Mouse (Mus musculus): ENCODE measurements around the gene Fkbp7. TPM values are rescaled to one million over a fixed set of nuclear protein-coding genes. Genes with fewer than 3 reads are reported as not detected.

The Fkbp7 gene
- total RNA-seq (2012; rRNA removed) (0.98 and 1.8 TPM in 2 replicates), polyA plus RNA-seq (2012; ENCODE audit: insufficient read depth in 1 of 2, insufficient read length in 2 of 2, low read depth in 1 of 2, low replicate concordance in 2 of 2, missing spikeins in 1 of 2) (1 to 10 TPM in 1 of 2 experiments, not detected in 1; 1.1 TPM)

GRCm38 (mm10) chr2:76672966-76673392 is at the start of gene Fkbp7:
Gene Fkbp7, minus strand, starts transcription at chr2:76673116.
- Histone ChIP-seq H3K27me3 (ENCODE audit: control insufficient read depth in 1 of 2, insufficient read depth in 2 of 2, low read length in 2 of 2) (no peaks in the 10 kb centered on the region), H3K27ac (ENCODE audit: control insufficient read depth, low read depth, low read length) (peak within 1 kb of the TSS; percentile 86), H3K79me2 (ENCODE audit: control insufficient read depth, insufficient read depth, low read length, poor library complexity) (peaks cover 27% of the 10 kb centered on the region), H3K9ac (ENCODE audit: control insufficient read depth, low read depth, low read length, poor library complexity, severe bottlenecking) (peak within 1 kb of the TSS; percentile 79), H3K4me3 (ENCODE audit: control insufficient read depth in 1 of 2, insufficient read depth in 1 of 2, low read depth in 2 of 2, low read length in 2 of 2) (peak within 1 kb of the TSS; percentile 83 to 94), H3K4me1 (ENCODE audit: control insufficient read depth in 1 of 2, insufficient read depth in 2 of 2, low read length in 2 of 2) (peaks cover 4 to 16% of the 10 kb centered on the region in 2 experiments; a peak in 3 of 4 replicates), H3K36me3 (ENCODE audit: control insufficient read depth in 1 of 2, insufficient read depth in 2 of 2, low read length in 2 of 2) (peaks cover 0 to 29% of the 10 kb centered on the region in 2 experiments; a peak in 3 of 4 replicates), H3K9me3 (replicated peaks; ENCODE audit: insufficient read depth, low read length) (no peaks in the 10 kb centered on the region)
- peak; percentile 95 for DNase-seq (ENCODE audit: low read depth, low spot score)
- TF ChIP-seq ZMIZ1 (IDR thresholded peaks at IDR 0.05; ENCODE audit: low read depth, low read length) (peak; percentile 54; the same call in 1 of the 2 replicates), GABPA (IDR thresholded peaks at IDR 0.05; ENCODE audit: low read depth, low read length) (no peak), E2F4 (IDR thresholded peaks at IDR 0.05; ENCODE audit: borderline replicate concordance, low read depth, low read length) (no peak), POLR2AphosphoS5 (IDR thresholded peaks at IDR 0.05; ENCODE audit: borderline replicate concordance, low read depth, low read length) (peak; percentile 68; the same call in 1 of the 2 replicates), SIN3A (IDR thresholded peaks at IDR 0.05; ENCODE audit: low read length) (peak; percentile 73), POLR2A (IDR thresholded peaks at IDR 0.05; ENCODE audit: control insufficient read depth in 1 of 2, insufficient read depth in 1 of 2, low read depth in 1 of 2, low read length in 2 of 2, poor library complexity in 1 of 2) (peak; percentile 20 to 92; a peak in 3 of 4 replicates), CHD2 (IDR thresholded peaks at IDR 0.05; ENCODE audit: low read length) (no peak), MAX (IDR thresholded peaks at IDR 0.05; ENCODE audit: low read length) (peak; percentile 58), MYC (IDR thresholded peaks at IDR 0.05; ENCODE audit: low read depth, low read length) (peak; percentile 48; the same call in 1 of the 2 replicates), NRF1 (IDR thresholded peaks at IDR 0.05; ENCODE audit: insufficient read depth, low read depth, low read length, poor library complexity, severe bottlenecking) (no peak), POLR2AphosphoS2 (IDR thresholded peaks at IDR 0.05; ENCODE audit: low read length) (peak; percentile 79; the same call in 1 of the 2 replicates), HCFC1 (IDR thresholded peaks at IDR 0.05; ENCODE audit: low read depth, low read length) (peak; percentile 31; the same call in 1 of the 2 replicates), NELFE (IDR thresholded peaks at IDR 0.05; ENCODE audit: low read depth, low read length) (peak; percentile 72), TBP (IDR thresholded peaks at IDR 0.05; ENCODE audit: low read depth, low read length) (peak; percentile 91), ETS1 (IDR thresholded peaks at IDR 0.05; ENCODE audit: low read depth, low read length) (no peak), CHD1 (IDR thresholded peaks at IDR 0.05; ENCODE audit: low read depth, low read length) (0 out of 2 replicates have a peak, but pooled peaks have one; percentile 49), TCF12 (IDR thresholded peaks at IDR 0.05; ENCODE audit: low read depth, low read length) (peak; percentile 67), GATA1 (IDR thresholded peaks at IDR 0.05; ENCODE audit: low read depth, low read length) (no peak), MXI1 (IDR thresholded peaks at IDR 0.05; ENCODE audit: low read depth, low read length) (peak; percentile 87)

- Histone ChIP-seq H3K79me2 (ENCODE audit: control insufficient read depth, insufficient read depth, low read length, poor library complexity) (no peaks in the 10 kb centered on the region), H3K36me3 (ENCODE audit: control insufficient read depth in 1 of 2, insufficient read depth in 2 of 2, low read length in 2 of 2) (no peaks in the 10 kb centered on the region), H3K4me1 (ENCODE audit: control insufficient read depth in 1 of 2, insufficient read depth in 2 of 2, low read length in 2 of 2) (no peaks in the 10 kb centered on the region), H3K9ac (ENCODE audit: control insufficient read depth, low read depth, low read length, poor library complexity, severe bottlenecking) (no peak overlapping the region), H3K9me3 (replicated peaks; ENCODE audit: insufficient read depth, low read length) (no peaks in the 10 kb centered on the region), H3K4me3 (ENCODE audit: control insufficient read depth in 1 of 2, insufficient read depth in 1 of 2, low read depth in 2 of 2, low read length in 2 of 2) (no peak overlapping the region), H3K27me3 (ENCODE audit: control insufficient read depth in 1 of 2, insufficient read depth in 2 of 2, low read length in 2 of 2) (no peaks in the 10 kb centered on the region), H3K27ac (ENCODE audit: control insufficient read depth, low read depth, low read length) (no peak overlapping the region)
- TF ChIP-seq MYC (IDR thresholded peaks at IDR 0.05; ENCODE audit: low read depth, low read length) = no peak
- no peak for TF ChIP-seq POLR2AphosphoS2 (IDR thresholded peaks at IDR 0.05; ENCODE audit: low read length)
- no peak for TF ChIP-seq HCFC1 (IDR thresholded peaks at IDR 0.05; ENCODE audit: low read depth, low read length)
- no peak for TF ChIP-seq ETS1 (IDR thresholded peaks at IDR 0.05; ENCODE audit: low read depth, low read length)
- no peak for TF ChIP-seq MAZ (IDR thresholded peaks at IDR 0.05; ENCODE audit: low read depth, low read length)
- no peak for TF ChIP-seq MAFK (IDR thresholded peaks at IDR 0.05; ENCODE audit: borderline replicate concordance, low read depth, low read length)
- TF ChIP-seq TAL1 (IDR thresholded peaks at IDR 0.05; ENCODE audit: low read length) = no peak
- no peak for TF ChIP-seq USF1 (IDR thresholded peaks at IDR 0.05; ENCODE audit: low read depth, low read length)
- no peak for TF ChIP-seq JUND (IDR thresholded peaks at IDR 0.05; ENCODE audit: low read depth, low read length)
- TF ChIP-seq CTCF (IDR thresholded peaks at IDR 0.05 in 2 of 3, conservative IDR thresholded peaks at IDR 0.05 in 1 of 3; ENCODE audit: control insufficient read depth in 1 of 3, insufficient read depth in 1 of 3, low read depth in 2 of 3, low read length in 3 of 3, poor library complexity in 1 of 3, severe bottlenecking in 1 of 3) = no peak
- TF ChIP-seq RCOR1 (IDR thresholded peaks at IDR 0.05; ENCODE audit: low read depth, low read length) = no peak
- no peak for TF ChIP-seq CHD1 (IDR thresholded peaks at IDR 0.05; ENCODE audit: low read depth, low read length)
- TF ChIP-seq GABPA (IDR thresholded peaks at IDR 0.05; ENCODE audit: low read depth, low read length) = no peak
- TF ChIP-seq MEF2A (IDR thresholded peaks at IDR 0.05; ENCODE audit: extremely low read depth, insufficient replicate concordance, low read depth, low read length, poor library complexity, severe bottlenecking) = no peak
- TF ChIP-seq ZKSCAN1 (IDR thresholded peaks at IDR 0.05; ENCODE audit: low read depth, low read length) = no peak
- TF ChIP-seq SMC3 (IDR thresholded peaks at IDR 0.05; ENCODE audit: low read depth, low read length) = no peak
- TF ChIP-seq RAD21 (IDR thresholded peaks at IDR 0.05; ENCODE audit: low read depth, low read length) = no peak
- DNase-seq (ENCODE audit: low read depth, low spot score) = no peak
Observed at GRCm38 (mm10) chr2:76719650-76720049, 46.7 kb upstream of the Fkbp7 start.
